Mouse (Mus musculus) effector memory CD4-positive, alpha-beta T cell, adult 5 months (primary cell): ENCODE data around the gene Tipin. TPM values are rescaled to one million over a fixed set of nuclear protein-coding genes. Genes with fewer than 3 reads are reported as not detected.

Experiments used
- polyA plus RNA-seq: library from polyadenylated mRNA; unstranded; fragments of 100-300 nt; shearing (Covaris generic); gene quantifications from one replicate; pipeline ENCODE4 v1.2.1, GENCODE M21; 2017

Tipin gene
- polyA plus RNA-seq = 26.2 TPM

DNA sequence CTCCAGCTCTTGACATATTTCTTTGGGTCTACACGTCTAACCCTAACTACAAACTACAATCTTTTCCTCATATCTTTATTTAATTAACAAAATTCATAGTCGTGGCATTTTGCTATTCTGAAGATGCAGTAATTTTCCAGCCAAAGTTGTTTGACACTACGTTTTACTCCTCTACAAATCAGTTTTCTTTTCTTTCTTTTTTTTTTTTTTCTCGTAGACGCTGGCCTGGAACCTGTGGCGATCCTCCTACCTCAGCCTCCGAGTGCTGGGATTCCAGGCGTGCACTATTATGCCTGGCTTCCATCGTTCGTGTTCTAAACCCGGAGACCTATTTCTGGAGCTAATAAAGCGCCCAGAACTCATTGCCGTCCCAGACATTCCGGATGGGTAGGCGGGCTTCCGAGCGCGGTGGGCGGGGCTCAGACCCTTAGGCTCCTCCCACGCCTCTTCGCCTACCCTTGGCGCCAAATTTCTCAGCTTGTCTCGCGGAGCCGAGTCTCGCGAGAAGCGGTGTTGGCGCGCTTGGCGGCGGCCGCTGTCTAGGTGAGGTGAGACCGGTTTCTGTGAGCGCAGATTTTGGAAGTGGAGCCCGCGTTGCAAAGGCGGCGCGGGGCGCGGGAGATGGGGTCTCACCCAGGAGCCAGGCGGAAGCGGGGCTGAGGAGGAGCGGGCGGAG lies at the start of gene Tipin:
TSS of gene Tipin (plus strand) at position 477 of the 676 bp plus-strand sequence.

DNA sequence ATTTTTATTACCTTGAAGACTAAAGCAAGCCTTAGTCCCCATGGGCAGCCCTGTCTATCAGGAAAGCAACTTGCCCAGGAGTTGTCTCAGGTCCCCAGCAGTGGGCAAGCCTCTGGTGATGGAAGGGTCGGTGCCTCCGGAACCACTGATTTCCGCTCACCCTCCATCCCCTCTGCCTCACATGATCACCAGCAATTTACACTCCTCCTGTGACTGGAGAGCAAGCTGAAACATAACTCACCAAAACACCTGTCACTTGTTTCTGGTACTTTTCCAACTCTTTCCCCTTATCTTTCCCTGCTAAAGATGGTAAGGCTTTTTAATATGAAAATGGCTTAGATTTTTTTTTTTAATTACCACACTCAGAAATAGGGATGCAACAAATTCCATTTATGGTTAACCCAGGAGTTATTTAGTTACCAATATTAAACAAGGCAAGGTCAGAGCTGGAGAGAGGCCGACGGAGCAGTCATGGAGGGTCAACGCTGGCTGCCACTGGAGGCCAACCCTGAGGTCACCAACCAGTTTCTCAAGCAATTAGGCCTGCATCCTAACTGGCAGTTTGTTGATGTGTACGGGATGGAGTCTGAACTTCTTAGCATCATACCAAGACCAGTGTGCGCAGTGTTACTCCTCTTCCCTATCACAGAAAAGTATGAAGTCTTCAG lies 46.5 kb upstream of the Tipin start, which contains the start of gene Uchl4:
TSS of gene Uchl4 (plus strand) at position 434 of the 668 bp plus-strand sequence.

DNA sequence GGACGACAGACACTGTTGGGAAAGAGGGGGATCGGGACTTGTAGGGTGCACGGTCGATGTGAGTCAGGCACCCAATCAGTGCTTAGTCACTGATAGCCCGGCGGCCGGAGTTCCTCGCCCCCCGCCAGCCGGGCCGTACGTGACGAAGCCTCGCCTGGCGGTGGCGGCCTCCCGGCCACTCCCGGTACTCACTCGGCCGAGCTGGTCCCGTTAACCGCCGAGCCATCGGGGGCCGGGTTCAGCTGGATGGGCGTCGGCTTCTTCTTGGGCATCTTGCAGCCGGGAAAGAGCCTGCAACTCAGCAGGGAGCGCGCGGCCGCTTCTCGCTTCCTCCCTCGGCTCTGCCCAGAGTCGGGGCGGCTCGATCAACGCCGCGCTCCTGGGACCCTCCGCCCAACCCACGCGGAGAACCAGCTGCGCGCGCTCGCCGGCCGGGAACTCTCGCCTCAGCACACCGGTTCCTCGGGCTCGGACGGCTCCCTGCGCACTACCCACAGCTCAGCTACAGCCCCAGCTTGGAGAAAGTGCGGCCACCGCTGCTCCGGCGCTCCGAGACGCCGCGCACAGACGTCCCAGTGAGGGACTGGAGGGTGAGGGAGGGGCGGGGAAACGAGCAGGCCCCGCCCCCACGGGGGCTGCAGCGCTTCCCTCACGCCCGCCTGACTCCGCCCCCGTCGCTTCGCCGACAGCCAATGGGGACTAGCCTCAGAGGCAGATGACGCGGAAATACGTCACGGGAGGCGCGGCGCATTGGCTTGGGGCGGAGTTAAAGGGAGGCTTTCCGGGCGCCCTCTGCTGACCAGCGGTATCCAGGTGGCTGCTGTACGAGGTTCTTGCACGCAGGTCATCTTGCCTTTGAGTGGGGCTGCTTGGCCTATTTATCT lies 28.1 kb upstream of the Tipin start, which contains the start of gene Map2k1:
TSS of gene Map2k1 (minus strand) at position 611 of the 884 bp plus-strand sequence.

DNA sequence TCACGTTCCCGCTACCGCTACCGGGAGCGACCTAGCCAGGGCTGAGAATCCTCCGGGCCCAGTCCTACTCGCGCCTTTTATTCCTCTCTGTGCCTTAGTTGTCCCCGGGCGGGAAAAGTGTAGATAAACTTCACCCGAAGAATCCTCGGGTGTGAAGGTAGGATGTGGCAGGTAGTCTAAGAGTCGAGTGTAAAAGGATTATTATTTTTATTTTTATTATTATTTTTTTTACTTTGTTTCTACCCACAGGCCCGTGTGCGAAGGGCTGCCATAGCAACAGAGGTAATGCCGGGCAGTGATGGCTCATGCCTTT lies 59.8 kb downstream of the Tipin start, which contains the start of gene Dis3l:
TSS of gene Dis3l (minus strand) at position 35 of the 313 bp plus-strand sequence.

Other genes starting within 250 kb of the Tipin start
- not detected for gene Lctl, start 164.4 kb upstream of the Tipin start, polyA plus RNA-seq
- gene Zwilch, start 108.5 kb upstream of the Tipin start, polyA plus RNA-seq = 3.1 TPM
- 1,720 TPM for gene Rpl4, start 108.2 kb upstream of the Tipin start, polyA plus RNA-seq
- 32.1 TPM for gene Snapc5, start 102.3 kb upstream of the Tipin start, polyA plus RNA-seq
- 9.5 TPM for gene Uchl4, start 46.4 kb upstream of the Tipin start, polyA plus RNA-seq
- 77.4 TPM for gene Map2k1, start 27.9 kb upstream of the Tipin start, polyA plus RNA-seq
- gene Dis3l, start 59.7 kb downstream of the Tipin start, polyA plus RNA-seq = 15.9 TPM
- 0.30 TPM for gene Megf11, start 104.0 kb downstream of the Tipin start, polyA plus RNA-seq